Mouse (Mus musculus): ENCODE data around the gene Aadacl2. TPM values are rescaled to one million over a fixed set of nuclear protein-coding genes. Genes with fewer than 3 reads are reported as not detected.

Gene Aadacl2
- total RNA-seq (2014; rRNA removed) (not detected in 2 replicates), polyA plus RNA-seq (2015; fragmentation: Nextera tagmentation; extraction: Ambion mirVana) (not detected in 2 replicates)

DNA sequence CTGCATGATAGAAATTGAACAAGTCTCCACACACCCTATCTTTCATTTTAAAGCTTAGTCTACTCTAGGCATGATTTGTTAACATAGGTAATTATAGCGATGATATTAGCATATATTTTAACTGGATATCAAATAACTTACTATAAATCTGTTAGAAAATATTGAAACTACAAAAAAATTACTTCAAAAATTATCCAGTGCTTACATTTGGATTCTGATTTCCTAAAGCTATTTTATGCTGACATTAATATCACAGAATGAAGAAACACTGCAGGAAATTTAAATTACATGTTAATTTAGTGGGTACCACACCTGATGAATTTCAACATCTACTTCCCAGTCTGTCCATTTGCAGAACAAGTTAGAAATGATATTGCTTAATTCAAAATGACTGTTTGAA lies at the start of gene Aadacl2:
Aadacl2 (plus strand) TSS at position 301 of the 400 bp plus-strand sequence.
- H3K4me3 ChIP-seq (ENCODE audit: low read length) = no peak within 1 kb of the TSS
- no peaks in the 10 kb centered on the region for H3K4me1 ChIP-seq (ENCODE audit: insufficient read depth, low read length)
- 82% methylated on average over 1 of the region's 1 CpGs for WGBS
- no peak within 1 kb of the TSS for H3K27ac ChIP-seq
- no peaks in the 10 kb centered on the region for H3K9me3 ChIP-seq (ENCODE audit: low read length)
- no peak within 1 kb of the TSS for H3K9ac ChIP-seq (replicated peaks; ENCODE audit: low read length)
- H3K36me3 ChIP-seq (ENCODE audit: insufficient read depth, low read length) = no peaks in the 10 kb centered on the region
- H3K27me3 ChIP-seq (ENCODE audit: insufficient read depth, low read length) = no peaks in the 10 kb centered on the region
- ATAC-seq = no peak
- no peak within 1 kb of the TSS for H3K4me2 ChIP-seq (ENCODE audit: low read depth, low read length)
- TF ChIP-seq CTCF (IDR thresholded peaks at IDR 0.05; ENCODE audit: low read depth) = no peak
- DNase-seq (ENCODE audit: low spot score) = no peak

GRCm38 (mm10) chr3:59970891-59971290 lies 35.7 kb upstream of the Aadacl2 start:
- ATAC-seq (no peak), DNase-seq (ENCODE audit: low spot score) (no peak)
- Histone ChIP-seq H3K4me2 (ENCODE audit: low read depth, low read length) (no peak overlapping the region), H3K4me1 (ENCODE audit: insufficient read depth, low read length) (no peaks in the 10 kb centered on the region), H3K9me3 (ENCODE audit: low read length) (no peaks in the 10 kb centered on the region), H3K27me3 (ENCODE audit: insufficient read depth, low read length) (no peaks in the 10 kb centered on the region), H3K27ac (no peak overlapping the region), H3K4me3 (ENCODE audit: low read length) (no peak overlapping the region), H3K36me3 (ENCODE audit: insufficient read depth, low read length) (no peaks in the 10 kb centered on the region), H3K9ac (replicated peaks; ENCODE audit: low read length) (no peak overlapping the region)
- TF ChIP-seq CTCF (IDR thresholded peaks at IDR 0.05; ENCODE audit: low read depth) = no peak
- WGBS = 89% methylated on average over 5 of the region's 5 CpGs

GRCm38 (mm10) chr3:59974591-59974990 lies 32.0 kb upstream of the Aadacl2 start:
- Histone ChIP-seq H3K4me3 (ENCODE audit: low read length) (no peak overlapping the region), H3K27me3 (ENCODE audit: insufficient read depth, low read length) (no peaks in the 10 kb centered on the region), H3K4me2 (ENCODE audit: low read depth, low read length) (no peak overlapping the region), H3K36me3 (ENCODE audit: insufficient read depth, low read length) (no peaks in the 10 kb centered on the region), H3K4me1 (ENCODE audit: insufficient read depth, low read length) (no peaks in the 10 kb centered on the region), H3K9me3 (ENCODE audit: low read length) (no peaks in the 10 kb centered on the region), H3K27ac (no peak overlapping the region), H3K9ac (replicated peaks; ENCODE audit: low read length) (no peak overlapping the region)
- DNase-seq (ENCODE audit: low spot score) (no peak), ATAC-seq (no peak)
- TF ChIP-seq CTCF (IDR thresholded peaks at IDR 0.05; ENCODE audit: low read depth) = no peak

- Histone ChIP-seq H3K9ac (replicated peaks; ENCODE audit: low read length) (no peak overlapping the region), H3K27ac (no peak overlapping the region), H3K36me3 (ENCODE audit: insufficient read depth, low read length) (no peaks in the 10 kb centered on the region), H3K4me3 (ENCODE audit: low read length) (no peak overlapping the region), H3K27me3 (ENCODE audit: insufficient read depth, low read length) (no peaks in the 10 kb centered on the region), H3K4me1 (ENCODE audit: insufficient read depth, low read length) (no peaks in the 10 kb centered on the region), H3K4me2 (ENCODE audit: low read depth, low read length) (no peak overlapping the region), H3K9me3 (ENCODE audit: low read length) (no peaks in the 10 kb centered on the region)
- no peak for TF ChIP-seq CTCF (IDR thresholded peaks at IDR 0.05; ENCODE audit: low read depth)
- no peak for DNase-seq (ENCODE audit: low spot score)
- no peak for ATAC-seq
Measured at GRCm38 (mm10) chr3:60003622-60004021, 2.9 kb upstream of the Aadacl2 start.

DNA sequence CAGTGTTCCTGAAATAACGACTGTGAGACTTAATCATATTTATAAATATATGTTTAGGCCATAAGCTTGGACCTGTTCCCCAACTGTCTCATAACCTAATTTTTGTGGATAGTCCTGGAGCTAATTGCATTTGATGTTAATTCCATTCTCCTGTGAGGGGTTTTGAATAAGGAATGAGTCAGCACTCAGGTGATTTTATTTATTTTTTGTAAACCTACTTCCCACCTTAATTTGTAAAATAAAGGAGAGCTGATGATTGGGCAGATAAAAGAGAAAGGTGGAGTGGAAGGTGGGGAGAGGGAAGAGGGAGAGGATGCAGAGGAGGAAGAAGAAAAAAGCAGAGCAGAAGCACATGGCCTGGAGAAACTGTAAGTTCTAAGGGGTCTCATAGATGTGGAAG lies 18.9 kb downstream of the Aadacl2 start, which contains the start of gene Aadac:
Aadac (plus strand) TSS at position 301 of the 400 bp plus-strand sequence.
- H3K4me3 ChIP-seq (ENCODE audit: low read length) = no peak within 1 kb of the TSS
- 78% methylated on average over 1 of the region's 1 CpGs for WGBS
- no peaks in the 10 kb centered on the region for H3K4me1 ChIP-seq (ENCODE audit: insufficient read depth, low read length)
- TF ChIP-seq CTCF (IDR thresholded peaks at IDR 0.05; ENCODE audit: low read depth) = no peak
- H3K27me3 ChIP-seq (ENCODE audit: insufficient read depth, low read length) = no peaks in the 10 kb centered on the region
- no peak within 1 kb of the TSS for H3K9ac ChIP-seq (replicated peaks; ENCODE audit: low read length)
- ATAC-seq = no peak
- DNase-seq (ENCODE audit: low spot score) = no peak
- H3K27ac ChIP-seq = no peak within 1 kb of the TSS
- no peaks in the 10 kb centered on the region for H3K36me3 ChIP-seq (ENCODE audit: insufficient read depth, low read length)
- no peaks in the 10 kb centered on the region for H3K9me3 ChIP-seq (ENCODE audit: low read length)
- H3K4me2 ChIP-seq (ENCODE audit: low read depth, low read length) = no peak within 1 kb of the TSS

GRCm38 (mm10) chr3:60031511-60031910 lies 25.0 kb downstream of the Aadacl2 start:
- no peaks in the 10 kb centered on the region for H3K4me1 ChIP-seq (ENCODE audit: insufficient read depth, low read length)
- DNase-seq (ENCODE audit: low spot score) = no peak
- H3K4me2 ChIP-seq (ENCODE audit: low read depth, low read length) = no peak overlapping the region
- no peak for TF ChIP-seq CTCF (IDR thresholded peaks at IDR 0.05; ENCODE audit: low read depth)
- no peaks in the 10 kb centered on the region for H3K27me3 ChIP-seq (ENCODE audit: insufficient read depth, low read length)
- no peak for ATAC-seq
- no peaks in the 10 kb centered on the region for H3K9me3 ChIP-seq (ENCODE audit: low read length)
- no peak overlapping the region for H3K27ac ChIP-seq
- H3K9ac ChIP-seq (replicated peaks; ENCODE audit: low read length) = no peak overlapping the region
- WGBS = 88% methylated on average over 4 of the region's 4 CpGs
- H3K36me3 ChIP-seq (ENCODE audit: insufficient read depth, low read length) = no peaks in the 10 kb centered on the region
- H3K4me3 ChIP-seq (ENCODE audit: low read length) = no peak overlapping the region

GRCm38 (mm10) chr3:60046221-60046913 lies 39.8 kb downstream of the Aadacl2 start:
- Histone ChIP-seq H3K36me3 (ENCODE audit: insufficient read depth, low read length) (no peaks in the 10 kb centered on the region), H3K4me2 (ENCODE audit: low read depth, low read length) (no peak overlapping the region), H3K27ac (no peak overlapping the region), H3K9me3 (ENCODE audit: low read length) (no peaks in the 10 kb centered on the region), H3K4me3 (ENCODE audit: low read length) (no peak overlapping the region), H3K27me3 (ENCODE audit: insufficient read depth, low read length) (no peaks in the 10 kb centered on the region), H3K9ac (replicated peaks; ENCODE audit: low read length) (no peak overlapping the region), H3K4me1 (ENCODE audit: insufficient read depth, low read length) (no peaks in the 10 kb centered on the region)
- no peak for ATAC-seq
- no peak for DNase-seq (ENCODE audit: low spot score)
- WGBS = 82% methylated on average over 3 of the region's 3 CpGs
- TF ChIP-seq CTCF (IDR thresholded peaks at IDR 0.05; ENCODE audit: low read depth) = no peak

All from hindbrain, postnatal 0 days (tissue).